Comparison of ENCODE assay signal across 1 mouse cellular context in genomic region chr16:33258530-33258929, GRCm38 (mm10).
TF ChIP-seq lines count a peak whose summit lies in the region.

No protein-coding gene starts in this region.

TF ChIP-seq in MEL, 35 proteins besides CTCF, POLR2A, EP300 and RAD21 (continued from another document):
- no peak for TF ChIP-seq MEF2A (IDR thresholded peaks at IDR 0.05; ENCODE audit: extremely low read depth, insufficient replicate concordance, low read depth, low read length, poor library complexity, severe bottlenecking)
- no peak for TF ChIP-seq POLR2AphosphoS2 (IDR thresholded peaks at IDR 0.05; ENCODE audit: low read length)
- 0 out of 2 replicates have a peak, but pooled peaks have one; percentile 11 for TF ChIP-seq SIN3A (IDR thresholded peaks at IDR 0.05; ENCODE audit: low read length)
- TF ChIP-seq MAX (IDR thresholded peaks at IDR 0.05; ENCODE audit: low read length): no peak
- no peak for TF ChIP-seq CHD2 (IDR thresholded peaks at IDR 0.05; ENCODE audit: low read length)
- no peak for TF ChIP-seq KAT2A (conservative IDR thresholded peaks at IDR 0.05; ENCODE audit: low read depth, low read length)
- no peak for TF ChIP-seq MAFK (IDR thresholded peaks at IDR 0.05; ENCODE audit: borderline replicate concordance, low read depth, low read length)
- peak; percentile 40; the same call in 1 of the 2 replicates for TF ChIP-seq TBP (IDR thresholded peaks at IDR 0.05; ENCODE audit: low read depth, low read length)
- no peak for TF ChIP-seq ZC3H11A (IDR thresholded peaks at IDR 0.05; ENCODE audit: low read depth, low read length)
- no peak for TF ChIP-seq MXI1 (IDR thresholded peaks at IDR 0.05; ENCODE audit: low read depth, low read length)
- TF ChIP-seq USF2 (IDR thresholded peaks at IDR 0.05; ENCODE audit: borderline replicate concordance in 1 of 2, insufficient read depth in 1 of 2, low read depth in 1 of 2, low read length in 2 of 2): no peak
- no peak for TF ChIP-seq TAL1 (IDR thresholded peaks at IDR 0.05; ENCODE audit: low read length)
- TF ChIP-seq ZMIZ1 (IDR thresholded peaks at IDR 0.05; ENCODE audit: low read depth, low read length): no peak
- no peak for TF ChIP-seq E2F4 (IDR thresholded peaks at IDR 0.05; ENCODE audit: borderline replicate concordance, low read depth, low read length)
- TF ChIP-seq ZKSCAN1 (IDR thresholded peaks at IDR 0.05; ENCODE audit: low read depth, low read length): no peak
- peak; percentile 50; the same call in 1 of the 2 replicates for TF ChIP-seq GATA1 (IDR thresholded peaks at IDR 0.05; ENCODE audit: low read depth, low read length)
- no peak for TF ChIP-seq MAZ (IDR thresholded peaks at IDR 0.05; ENCODE audit: low read depth, low read length)
- TF ChIP-seq POLR2AphosphoS5 (IDR thresholded peaks at IDR 0.05; ENCODE audit: borderline replicate concordance, low read depth, low read length): no peak
- no peak for TF ChIP-seq USF1 (IDR thresholded peaks at IDR 0.05; ENCODE audit: low read depth, low read length)
